Mouse (Mus musculus): ENCODE results near the gene Elmod3. TPM values are rescaled to one million over a fixed set of nuclear protein-coding genes. Genes with fewer than 3 reads are reported as not detected.
A peak's percentile ranks its signal among the peaks of the same experiment; 100 is the strongest.

Gene Elmod3
- polyA plus RNA-seq, 1 experiment, result 24.2 TPM

DNA sequence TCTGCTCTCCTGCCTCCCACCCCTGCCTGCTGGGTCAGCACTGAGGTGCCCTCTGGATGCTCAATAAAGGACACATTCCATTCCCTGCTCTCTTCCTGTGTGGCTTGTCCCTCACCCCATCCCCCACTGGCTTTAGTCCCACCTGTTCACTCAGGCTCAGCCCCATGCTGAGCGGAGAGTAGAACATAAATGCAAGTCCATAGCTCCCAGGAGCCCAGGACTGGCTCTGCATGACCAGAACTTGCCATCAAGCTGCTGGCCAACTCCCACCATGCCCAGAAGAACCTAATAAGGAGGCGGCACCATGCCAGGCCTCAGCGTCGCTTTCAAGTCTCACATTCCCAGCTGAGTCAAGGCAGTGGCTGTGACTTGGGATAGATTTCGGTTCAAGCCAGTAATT lies 35.3 kb downstream of the Elmod3 start:
- WGBS, result 83% methylated on average over 5 of the region's 5 CpGs
- no peak for TF ChIP-seq POLR2A (IDR thresholded peaks at IDR 0.05; ENCODE audit: borderline replicate concordance, extremely low read depth, low read depth, low read length)
- no peak for TF ChIP-seq CTCF (IDR thresholded peaks at IDR 0.05; ENCODE audit: insufficient read depth, low read length)
- no peak for DNase-seq
- Histone ChIP-seq H3K4me3 (replicated peaks; ENCODE audit: extremely low read depth, low read depth, low read length) (no peak overlapping the region), H3K4me1 (ENCODE audit: control insufficient read depth, insufficient read depth, low read length) (no peaks in the 10 kb centered on the region)

DNA sequence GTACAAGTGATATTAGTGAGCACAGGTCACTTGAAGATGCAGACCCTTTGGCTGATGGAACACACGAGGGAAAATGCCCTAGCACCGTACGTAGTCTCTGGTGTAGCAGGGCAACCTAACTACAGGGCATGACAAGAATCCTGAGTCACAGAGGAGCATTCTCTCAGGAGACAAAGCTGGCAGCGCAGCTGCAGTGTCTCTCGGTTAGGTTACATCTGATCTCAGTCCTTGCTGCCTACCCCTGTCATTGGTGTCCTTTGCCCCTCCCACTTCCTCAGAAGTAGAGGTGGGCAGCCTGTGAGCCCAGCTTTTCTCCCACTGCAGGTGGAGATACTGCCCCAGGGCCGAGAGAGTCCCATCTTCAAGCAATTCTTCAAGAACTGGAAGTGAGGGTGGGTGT lies 35.7 kb downstream of the Elmod3 start:
- WGBS, result 63% methylated on average over 6 of the region's 6 CpGs
- no peak for TF ChIP-seq POLR2A (IDR thresholded peaks at IDR 0.05; ENCODE audit: borderline replicate concordance, extremely low read depth, low read depth, low read length)
- TF ChIP-seq CTCF (IDR thresholded peaks at IDR 0.05; ENCODE audit: insufficient read depth, low read length), result no peak
- DNase-seq, result no peak
- no peaks in the 10 kb centered on the region for H3K4me1 ChIP-seq (ENCODE audit: control insufficient read depth, insufficient read depth, low read length)
- H3K4me3 ChIP-seq (replicated peaks; ENCODE audit: extremely low read depth, low read depth, low read length), result no peak overlapping the region

DNA sequence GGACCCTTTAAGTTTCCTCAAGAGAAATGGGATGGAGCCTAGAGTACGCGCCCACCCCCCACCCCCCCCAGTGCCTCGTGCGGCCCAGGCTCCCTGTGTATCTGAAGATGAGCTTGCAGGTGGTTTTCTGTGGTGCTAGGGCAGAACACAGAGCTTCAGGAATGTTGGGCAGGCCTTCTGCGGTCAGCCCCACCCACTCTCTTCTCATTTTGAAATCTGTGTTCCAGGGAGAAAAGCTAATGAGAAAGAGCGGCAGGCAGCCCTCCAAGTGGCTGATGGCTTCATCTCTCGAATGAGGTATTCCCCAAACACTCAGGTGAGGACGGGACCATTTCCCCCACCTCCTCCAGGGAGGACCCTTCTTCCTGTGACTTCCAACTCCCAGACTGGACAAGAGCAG lies 37.4 kb downstream of the Elmod3 start:
- no peaks in the 10 kb centered on the region for H3K4me1 ChIP-seq (ENCODE audit: control insufficient read depth, insufficient read depth, low read length)
- WGBS, result 63% methylated on average over 8 of the region's 8 CpGs
- H3K4me3 ChIP-seq (replicated peaks; ENCODE audit: extremely low read depth, low read depth, low read length), result no peak overlapping the region
- no peak for TF ChIP-seq POLR2A (IDR thresholded peaks at IDR 0.05; ENCODE audit: borderline replicate concordance, extremely low read depth, low read depth, low read length)
- no peak for TF ChIP-seq CTCF (IDR thresholded peaks at IDR 0.05; ENCODE audit: insufficient read depth, low read length)
- no peak for DNase-seq

DNA sequence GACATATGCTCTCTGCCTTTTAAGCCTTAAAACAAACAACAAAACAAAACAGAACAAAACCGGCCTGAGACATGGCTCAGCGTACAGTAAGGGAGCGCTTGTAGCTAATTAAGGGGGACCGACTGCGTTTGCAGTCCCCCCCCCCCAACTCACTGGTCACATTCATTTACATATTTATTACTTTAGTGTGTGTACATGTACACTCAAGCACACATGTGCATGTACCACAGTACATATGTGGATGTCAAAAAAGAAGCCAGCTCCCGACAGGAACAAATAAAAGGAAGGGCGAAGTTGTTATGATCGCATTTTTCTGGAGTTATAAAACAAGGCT lies 45.2 kb downstream of the Elmod3 start:
- 0 out of 2 replicates have a peak, but pooled peaks cover 2% of the 10 kb centered on the region for H3K4me1 ChIP-seq (ENCODE audit: control insufficient read depth, insufficient read depth, low read length)
- WGBS, result 6% methylated on average over 8 of the region's 8 CpGs
- TF ChIP-seq CTCF (IDR thresholded peaks at IDR 0.05; ENCODE audit: insufficient read depth, low read length), result no peak
- TF ChIP-seq POLR2A (IDR thresholded peaks at IDR 0.05; ENCODE audit: borderline replicate concordance, extremely low read depth, low read depth, low read length), result no peak
- no peak for DNase-seq
- peak overlapping the region; percentile 61 for H3K4me3 ChIP-seq (replicated peaks; ENCODE audit: extremely low read depth, low read depth, low read length)

DNA sequence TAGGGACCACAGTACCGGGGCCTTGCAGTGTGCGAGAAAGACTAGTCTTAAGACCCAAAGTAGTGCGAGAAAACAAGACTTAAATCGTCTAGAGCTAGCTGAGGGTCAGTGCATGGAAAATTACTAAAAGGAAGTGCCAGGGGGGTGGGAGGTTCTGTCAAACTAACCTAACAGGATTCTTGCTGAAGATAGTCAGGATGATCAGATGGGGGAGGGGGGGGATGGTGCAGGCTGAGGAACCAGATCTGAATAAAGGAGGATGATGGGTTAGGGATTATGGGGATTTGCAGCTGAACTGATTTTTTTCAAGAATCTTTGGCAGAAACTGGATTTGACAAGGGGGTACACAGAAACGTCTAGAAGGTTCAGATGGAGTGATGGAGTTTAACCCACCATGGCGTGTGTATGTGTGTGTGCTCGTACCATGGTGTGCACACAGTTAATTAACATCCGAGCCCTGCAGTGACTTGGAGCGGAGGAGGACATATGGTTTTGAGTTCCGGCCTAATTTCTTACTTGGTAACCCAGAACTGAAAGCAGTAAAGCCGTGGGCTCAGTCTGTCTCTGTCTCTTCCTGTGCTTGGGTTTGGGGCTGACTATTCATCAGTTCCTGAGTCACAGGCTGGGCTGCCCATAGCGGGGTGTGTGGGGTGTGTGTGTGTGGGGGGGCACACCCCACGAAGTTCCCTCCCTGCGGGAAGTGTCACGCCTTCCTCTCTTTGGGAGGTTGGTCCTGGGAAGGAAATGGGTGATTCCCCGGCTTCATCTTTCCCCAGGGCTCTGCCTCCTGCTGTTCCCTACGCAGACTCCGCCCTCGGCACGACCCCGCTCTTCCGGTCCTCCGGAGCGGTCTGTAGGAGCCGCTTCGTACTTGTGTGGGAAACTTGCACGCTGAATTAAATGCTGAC lies 45.8 kb downstream of the Elmod3 start:
- Histone ChIP-seq H3K4me3 (replicated peaks; ENCODE audit: extremely low read depth, low read depth, low read length) (peak overlapping the region; percentile 61), H3K4me1 (ENCODE audit: control insufficient read depth, insufficient read depth, low read length) (0 out of 2 replicates have a peak, but pooled peaks cover 2% of the 10 kb centered on the region)
- WGBS, result 12% methylated on average over 27 of the region's 27 CpGs
- TF ChIP-seq POLR2A (IDR thresholded peaks at IDR 0.05; ENCODE audit: borderline replicate concordance, extremely low read depth, low read depth, low read length), result peak; percentile 84; the same call in 1 of the 2 replicates
- no peak for TF ChIP-seq CTCF (IDR thresholded peaks at IDR 0.05; ENCODE audit: insufficient read depth, low read length)
- peak; percentile 52 for DNase-seq

DNA sequence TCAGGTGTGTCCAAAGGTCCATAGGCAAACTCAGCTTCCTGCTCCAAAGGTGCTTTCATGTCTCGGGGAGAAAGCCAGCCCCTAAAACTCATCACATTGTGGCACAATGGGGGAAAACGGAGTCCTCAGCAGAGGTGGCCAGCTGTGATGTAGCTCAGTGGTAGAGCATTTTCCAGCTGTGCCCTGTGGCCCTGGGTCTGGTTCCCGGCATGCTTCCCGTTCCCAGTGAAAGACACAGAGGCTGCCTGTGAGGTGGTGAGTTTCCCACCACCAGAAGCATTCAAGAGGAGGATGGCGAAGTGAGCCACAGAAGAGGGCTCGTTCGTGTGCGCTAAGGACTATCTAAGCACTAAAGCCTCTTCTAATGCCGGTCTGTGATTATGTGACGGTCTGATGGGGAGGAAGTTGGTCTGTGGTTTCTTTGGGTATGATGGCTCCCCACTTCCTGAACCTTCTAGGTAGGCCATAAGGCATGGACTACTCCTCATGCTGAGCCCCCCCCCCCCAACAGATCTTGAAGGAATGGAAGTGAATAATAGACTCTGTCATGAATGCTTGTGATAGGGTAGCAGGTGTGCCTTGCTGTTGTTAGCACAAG lies 47.6 kb downstream of the Elmod3 start:
- TF ChIP-seq CTCF (IDR thresholded peaks at IDR 0.05; ENCODE audit: insufficient read depth, low read length) (no peak), POLR2A (IDR thresholded peaks at IDR 0.05; ENCODE audit: borderline replicate concordance, extremely low read depth, low read depth, low read length) (no peak)
- 77% methylated on average over 10 of the region's 10 CpGs for WGBS
- 0 out of 2 replicates have a peak, but pooled peaks cover 2% of the 10 kb centered on the region for H3K4me1 ChIP-seq (ENCODE audit: control insufficient read depth, insufficient read depth, low read length)
- no peak for DNase-seq
- H3K4me3 ChIP-seq (replicated peaks; ENCODE audit: extremely low read depth, low read depth, low read length), result no peak overlapping the region

DNA sequence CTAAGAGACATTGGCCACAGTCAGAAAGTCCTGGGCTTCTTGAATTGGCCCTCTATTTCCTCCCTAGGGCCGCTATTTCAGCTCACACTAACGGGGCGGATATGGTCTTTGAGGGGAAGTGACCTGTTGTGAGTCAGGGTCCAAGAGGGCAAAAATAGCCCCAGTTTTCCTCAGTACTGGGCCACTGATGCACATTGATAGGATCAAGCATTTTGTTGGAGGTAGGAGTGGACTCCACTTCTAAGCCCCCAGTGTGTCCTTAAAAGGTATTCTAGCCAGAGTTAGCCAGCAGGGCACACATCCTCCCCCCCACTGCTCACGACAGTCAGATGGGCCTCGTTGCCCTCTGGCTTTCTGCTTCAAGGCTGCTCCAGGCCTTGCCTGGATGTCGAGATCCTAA lies 48.2 kb downstream of the Elmod3 start:
- 0 out of 2 replicates have a peak, but pooled peaks cover 6% of the 10 kb centered on the region for H3K4me1 ChIP-seq (ENCODE audit: control insufficient read depth, insufficient read depth, low read length)
- no peak for DNase-seq
- H3K4me3 ChIP-seq (replicated peaks; ENCODE audit: extremely low read depth, low read depth, low read length), result no peak overlapping the region
- 66% methylated on average over 6 of the region's 6 CpGs for WGBS
- TF ChIP-seq POLR2A (IDR thresholded peaks at IDR 0.05; ENCODE audit: borderline replicate concordance, extremely low read depth, low read depth, low read length) (no peak), CTCF (IDR thresholded peaks at IDR 0.05; ENCODE audit: insufficient read depth, low read length) (no peak)

DNA sequence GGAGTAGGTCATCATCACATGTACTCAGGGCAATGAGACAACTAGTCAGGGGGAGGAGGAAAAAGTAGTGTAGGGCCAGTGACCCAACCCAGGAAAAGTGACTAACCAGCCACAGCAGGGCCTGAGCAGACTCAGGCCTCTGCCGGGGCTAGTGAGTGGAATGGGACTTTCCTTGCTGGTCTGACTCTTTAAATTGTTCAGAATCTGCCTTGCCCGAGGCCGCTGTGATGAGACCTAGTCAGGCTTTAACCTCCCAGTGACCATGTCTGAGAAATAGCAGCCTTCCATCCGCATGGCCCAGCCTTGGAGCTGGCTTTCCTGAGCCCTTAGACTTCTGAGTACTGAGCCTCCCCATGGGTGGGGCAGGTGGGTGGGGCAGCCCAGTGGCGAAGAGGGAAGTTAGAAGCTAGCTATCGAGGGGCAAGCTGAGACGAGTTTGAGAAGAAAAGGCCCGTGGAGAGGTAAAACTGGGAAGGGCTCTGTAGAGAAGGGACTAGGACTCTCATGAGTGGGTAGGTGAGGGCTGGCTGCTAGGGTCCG lies 49.1 kb downstream of the Elmod3 start:
- peak; percentile 50 for DNase-seq
- peaks cover 8% of the 10 kb centered on the region; the same call in 1 of the 2 replicates for H3K4me1 ChIP-seq (ENCODE audit: control insufficient read depth, insufficient read depth, low read length)
- peak overlapping the region; percentile 30 for H3K4me3 ChIP-seq (replicated peaks; ENCODE audit: extremely low read depth, low read depth, low read length)
- no peak for TF ChIP-seq CTCF (IDR thresholded peaks at IDR 0.05; ENCODE audit: insufficient read depth, low read length)
- peak; percentile 12; the same call in 1 of the 2 replicates for TF ChIP-seq POLR2A (IDR thresholded peaks at IDR 0.05; ENCODE audit: borderline replicate concordance, extremely low read depth, low read depth, low read length)
- 38% methylated on average over 9 of the region's 9 CpGs for WGBS

DNA sequence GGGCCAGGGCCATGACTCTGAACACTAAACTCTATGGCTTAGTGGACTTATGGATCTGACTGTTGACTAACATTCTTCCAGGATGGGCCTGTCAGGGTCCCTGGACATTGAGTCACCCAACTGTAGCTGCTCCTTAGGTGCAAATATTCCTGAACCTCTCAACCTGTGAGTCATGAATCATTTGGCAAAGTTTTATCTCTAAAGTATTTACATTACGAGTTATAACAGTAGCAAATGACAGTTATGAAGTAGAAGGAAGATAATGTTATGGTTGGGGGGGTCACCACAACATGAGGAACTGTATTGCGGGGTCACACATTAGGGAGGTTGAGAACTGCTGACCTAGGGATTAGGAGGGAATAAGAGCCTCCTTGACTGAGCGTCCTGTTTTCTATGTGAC lies 50.4 kb downstream of the Elmod3 start:
- 62% methylated on average over 3 of the region's 3 CpGs for WGBS
- peaks cover 8% of the 10 kb centered on the region; the same call in 1 of the 2 replicates for H3K4me1 ChIP-seq (ENCODE audit: control insufficient read depth, insufficient read depth, low read length)
- no peak for DNase-seq
- H3K4me3 ChIP-seq (replicated peaks; ENCODE audit: extremely low read depth, low read depth, low read length), result no peak overlapping the region
- TF ChIP-seq POLR2A (IDR thresholded peaks at IDR 0.05; ENCODE audit: borderline replicate concordance, extremely low read depth, low read depth, low read length), result no peak
- no peak for TF ChIP-seq CTCF (IDR thresholded peaks at IDR 0.05; ENCODE audit: insufficient read depth, low read length)

Data from lung, adult 2 months (tissue).